Mouse (Mus musculus): ENCODE results near the gene Rad51c. TPM values are rescaled to one million over a fixed set of nuclear protein-coding genes. Genes with fewer than 3 reads are reported as not detected.

Rad51c gene
- polyA plus RNA-seq, 1 experiment from 2014 or later, result 10.1 TPM

- WGBS, result 2% methylated on average over 58 of the region's 58 CpGs
- Histone ChIP-seq H3K36me3 (0 out of 2 replicates have a peak, but pooled peaks cover 5% of the 10 kb centered on the region), H3K9me3 (replicated peaks) (no peaks in the 10 kb centered on the region), H3K27ac (peak overlapping the region; percentile 94), H3K9ac (peak overlapping the region; percentile 71), H3K4me2 (replicated peaks) (peak overlapping the region; percentile 58), H3K4me1 (peaks cover 5% of the 10 kb centered on the region), H3K27me3 (no peaks in the 10 kb centered on the region), H3K4me3 (peak overlapping the region; percentile 65)
- peak; percentile 91 for ATAC-seq (ENCODE audit: low FRiP score)
Observed at GRCm38 (mm10) chr11:87404111-87404853, 472 bp downstream of the Rad51c start.

GRCm38 (mm10) chr11:87398402-87398801 is 6.4 kb downstream of the Rad51c start:
- H3K9me3 ChIP-seq (replicated peaks), result no peaks in the 10 kb centered on the region
- no peak overlapping the region for H3K9ac ChIP-seq
- WGBS, result 91% methylated on average over 2 of the region's 2 CpGs
- no peak overlapping the region for H3K4me3 ChIP-seq
- no peak overlapping the region for H3K27ac ChIP-seq
- no peak overlapping the region for H3K4me2 ChIP-seq (replicated peaks)
- no peaks in the 10 kb centered on the region for H3K4me1 ChIP-seq
- ATAC-seq (ENCODE audit: low FRiP score), result no peak
- no peaks in the 10 kb centered on the region for H3K27me3 ChIP-seq
- H3K36me3 ChIP-seq, result 0 out of 2 replicates have a peak, but pooled peaks cover 5% of the 10 kb centered on the region

GRCm38 (mm10) chr11:87393855-87394254 is 10.9 kb downstream of the Rad51c start:
- peaks cover 9% of the 10 kb centered on the region; the same call in 1 of the 2 replicates for H3K36me3 ChIP-seq
- no peaks in the 10 kb centered on the region for H3K9me3 ChIP-seq (replicated peaks)
- no peak overlapping the region for H3K27ac ChIP-seq
- no peak overlapping the region for H3K9ac ChIP-seq
- no peaks in the 10 kb centered on the region for H3K4me1 ChIP-seq
- no peak for ATAC-seq (ENCODE audit: low FRiP score)
- no peak overlapping the region for H3K4me3 ChIP-seq
- H3K27me3 ChIP-seq, result no peaks in the 10 kb centered on the region
- 58% methylated on average over 1 of the region's 1 CpGs for WGBS
- no peak overlapping the region for H3K4me2 ChIP-seq (replicated peaks)

- no peaks in the 10 kb centered on the region for H3K27me3 ChIP-seq
- no peak overlapping the region for H3K9ac ChIP-seq
- H3K27ac ChIP-seq, result no peak overlapping the region
- H3K36me3 ChIP-seq, result no peaks in the 10 kb centered on the region
- H3K9me3 ChIP-seq (replicated peaks), result no peaks in the 10 kb centered on the region
- no peaks in the 10 kb centered on the region for H3K4me1 ChIP-seq
- WGBS, result 100% methylated on average over 1 of the region's 1 CpGs
- no peak overlapping the region for H3K4me3 ChIP-seq
- no peak overlapping the region for H3K4me2 ChIP-seq (replicated peaks)
- ATAC-seq (ENCODE audit: low FRiP score), result no peak
Observed at GRCm38 (mm10) chr11:87385676-87386075, 19.1 kb downstream of the Rad51c start.

- Histone ChIP-seq H3K9ac (no peak overlapping the region), H3K4me1 (no peaks in the 10 kb centered on the region), H3K27me3 (no peaks in the 10 kb centered on the region), H3K27ac (no peak overlapping the region), H3K9me3 (replicated peaks) (no peaks in the 10 kb centered on the region), H3K4me3 (no peak overlapping the region), H3K4me2 (replicated peaks) (no peak overlapping the region), H3K36me3 (no peaks in the 10 kb centered on the region)
- WGBS, result 95% methylated on average over 4 of the region's 4 CpGs
- no peak for ATAC-seq (ENCODE audit: low FRiP score)
Observed at GRCm38 (mm10) chr11:87384551-87384950, 20.2 kb downstream of the Rad51c start.

GRCm38 (mm10) chr11:87367865-87368580 is 36.7 kb downstream of the Rad51c start:
- 68% methylated on average over 9 of the region's 9 CpGs for WGBS
- Histone ChIP-seq H3K27ac (no peak overlapping the region), H3K4me1 (no peaks in the 10 kb centered on the region), H3K27me3 (no peaks in the 10 kb centered on the region), H3K4me3 (no peak overlapping the region), H3K9me3 (replicated peaks) (no peaks in the 10 kb centered on the region), H3K9ac (no peak overlapping the region), H3K4me2 (replicated peaks) (no peak overlapping the region), H3K36me3 (no peaks in the 10 kb centered on the region)
- ATAC-seq (ENCODE audit: low FRiP score), result no peak

GRCm38 (mm10) chr11:87367061-87367460 is 37.7 kb downstream of the Rad51c start:
- 89% methylated on average over 7 of the region's 7 CpGs for WGBS
- ATAC-seq (ENCODE audit: low FRiP score), result no peak

GRCm38 (mm10) chr11:87365120-87365519 is 39.6 kb downstream of the Rad51c start:
- Histone ChIP-seq H3K4me2 (replicated peaks) (no peak overlapping the region), H3K27me3 (no peaks in the 10 kb centered on the region), H3K27ac (no peak overlapping the region), H3K36me3 (no peaks in the 10 kb centered on the region), H3K9me3 (replicated peaks) (no peaks in the 10 kb centered on the region), H3K4me3 (no peak overlapping the region), H3K4me1 (no peaks in the 10 kb centered on the region), H3K9ac (no peak overlapping the region)
- WGBS, result 90% methylated on average over 5 of the region's 5 CpGs
- ATAC-seq (ENCODE audit: low FRiP score), result no peak

More at GRCm38 (mm10) chr11:87367061-87367460, 37.7 kb downstream of the Rad51c start:
- no peak overlapping the region for H3K27ac ChIP-seq
- no peak overlapping the region for H3K4me2 ChIP-seq (replicated peaks)
- no peaks in the 10 kb centered on the region for H3K4me1 ChIP-seq
- no peak overlapping the region for H3K9ac ChIP-seq
- H3K9me3 ChIP-seq (replicated peaks), result no peaks in the 10 kb centered on the region
- H3K27me3 ChIP-seq, result no peaks in the 10 kb centered on the region
- H3K4me3 ChIP-seq, result no peak overlapping the region
- H3K36me3 ChIP-seq, result no peaks in the 10 kb centered on the region

- Histone ChIP-seq H3K9me3 (replicated peaks) (no peaks in the 10 kb centered on the region), H3K9ac (no peak overlapping the region), H3K4me2 (replicated peaks) (peak overlapping the region; percentile 71), H3K27ac (0 out of 2 replicates have a peak overlapping the region, but pooled peaks have one; percentile 25), H3K4me1 (no peaks in the 10 kb centered on the region), H3K4me3 (peak overlapping the region; percentile 90), H3K27me3 (no peaks in the 10 kb centered on the region), H3K36me3 (no peaks in the 10 kb centered on the region)
- 16% methylated on average over 10 of the region's 10 CpGs for WGBS
- ATAC-seq (ENCODE audit: low FRiP score), result no peak
Observed at GRCm38 (mm10) chr11:87359262-87359612, 45.5 kb downstream of the Rad51c start.

GRCm38 (mm10) chr11:87358331-87359261 is 46.2 kb downstream of the Rad51c start, which contains the start of gene Ppm1e:
TSS of gene Ppm1e (minus strand) at chr11:87359023.
- Histone ChIP-seq H3K9me3 (replicated peaks) (no peaks in the 10 kb centered on the region), H3K36me3 (no peaks in the 10 kb centered on the region), H3K27me3 (no peaks in the 10 kb centered on the region), H3K4me1 (no peaks in the 10 kb centered on the region), H3K9ac (peak within 1 kb of the TSS; percentile 86), H3K4me2 (replicated peaks) (peak within 1 kb of the TSS; percentile 71), H3K4me3 (peak within 1 kb of the TSS; percentile 90), H3K27ac (peak within 1 kb of the TSS; percentile 87)
- under 1% methylated on average over 89 of the region's 104 CpGs for WGBS
- peak; percentile 97 for ATAC-seq (ENCODE audit: low FRiP score)

GRCm38 (mm10) chr11:87357317-87358300 is 47.1 kb downstream of the Rad51c start:
- Histone ChIP-seq H3K27ac (peak overlapping the region; percentile 87), H3K9me3 (replicated peaks) (no peaks in the 10 kb centered on the region), H3K4me2 (replicated peaks) (peak overlapping the region; percentile 71), H3K4me3 (peak overlapping the region; percentile 90), H3K4me1 (no peaks in the 10 kb centered on the region), H3K9ac (peak overlapping the region; percentile 86), H3K27me3 (no peaks in the 10 kb centered on the region), H3K36me3 (no peaks in the 10 kb centered on the region)
- WGBS, result 6% methylated on average over 31 of the region's 31 CpGs
- ATAC-seq (ENCODE audit: low FRiP score), result 0 out of 2 replicates have a peak, but pooled peaks have one; percentile 10

All from hindbrain, embryonic 12.5 days (tissue).